Mouse (Mus musculus): ENCODE results near the gene Dlg1.
A peak's percentile ranks its signal among the peaks of the same experiment; 100 is the strongest.

The Dlg1 gene

DNA sequence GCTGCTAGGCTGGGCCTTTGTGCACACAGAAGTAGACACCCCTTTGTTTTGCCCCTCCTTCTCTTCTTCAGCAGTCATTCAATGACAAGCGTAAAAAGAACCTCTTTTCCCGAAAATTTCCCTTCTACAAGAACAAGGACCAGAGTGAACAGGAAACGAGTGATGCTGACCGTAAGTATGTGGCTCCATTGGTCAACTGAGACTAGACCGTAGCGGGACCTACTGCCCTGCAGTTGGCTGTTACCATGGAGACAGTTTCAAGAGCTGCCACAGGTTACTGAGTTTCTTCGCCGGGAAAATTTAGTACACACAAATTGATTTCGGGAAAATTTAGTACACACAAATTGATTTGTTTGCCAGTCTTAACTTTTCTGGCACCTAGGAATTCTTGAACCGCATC is 183.5 kb downstream of the Dlg1 start:
- DNase-seq (ENCODE audit: low spot score): peak; percentile 53

DNA sequence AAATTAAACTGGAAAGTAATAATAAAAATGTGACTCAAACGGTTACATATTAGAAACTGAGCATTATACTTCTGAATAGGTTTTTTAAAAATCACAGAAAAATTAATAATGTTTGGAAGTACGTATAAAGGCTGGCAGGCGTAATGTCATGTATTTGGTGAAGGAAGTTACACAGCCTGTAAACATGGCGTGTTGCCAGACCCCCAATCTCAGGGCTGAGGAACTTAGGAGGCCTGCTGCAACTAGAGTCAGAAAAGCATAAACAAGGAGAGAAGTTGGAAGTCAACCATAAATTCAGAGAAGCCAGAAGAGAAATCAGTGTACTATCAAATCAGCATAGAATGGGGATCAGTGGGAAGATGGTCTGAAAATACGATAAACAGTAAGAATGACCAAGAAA is 200.7 kb downstream of the Dlg1 start:
- no peak for DNase-seq (ENCODE audit: low spot score)

DNA sequence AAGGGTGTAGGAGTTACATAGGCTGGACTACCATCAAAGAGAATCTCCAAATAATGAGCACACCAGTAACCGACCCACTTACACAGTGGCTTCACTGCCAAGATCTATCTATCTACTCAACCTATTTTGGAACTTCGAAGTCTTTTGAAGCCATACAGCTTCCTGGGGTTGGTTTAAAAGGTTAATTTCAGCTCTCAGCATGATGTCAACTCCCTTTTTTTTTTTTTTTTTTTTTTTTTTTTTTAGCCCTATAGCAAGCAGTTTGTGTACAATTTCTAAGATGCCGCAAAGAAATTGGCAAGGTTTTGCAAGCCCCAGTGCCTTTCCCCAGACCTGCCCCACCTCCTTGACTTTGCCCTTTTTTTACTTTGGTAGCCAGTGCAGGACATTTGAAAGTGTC is 202.0 kb downstream of the Dlg1 start:
- DNase-seq (ENCODE audit: low spot score): no peak

DNA sequence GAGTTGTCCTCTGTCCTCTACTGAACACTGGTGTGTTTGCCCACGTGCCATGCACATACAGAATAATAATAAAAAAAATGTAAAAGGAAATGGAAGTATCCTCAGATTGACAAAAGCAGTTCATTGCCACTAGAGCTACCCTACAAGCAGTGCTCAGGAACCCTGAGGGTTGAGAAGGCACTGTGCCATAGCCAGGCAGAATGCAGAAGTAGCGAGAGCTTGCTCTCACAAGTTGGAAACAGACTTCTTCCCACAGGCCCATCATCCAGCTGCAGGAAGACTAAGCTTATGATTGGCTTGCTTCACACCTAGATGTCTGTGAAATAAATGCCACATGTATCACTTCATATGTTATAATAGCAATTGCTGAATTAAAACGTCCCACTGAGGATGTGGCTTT is 203.7 kb downstream of the Dlg1 start:
- DNase-seq (ENCODE audit: low spot score): no peak

DNA sequence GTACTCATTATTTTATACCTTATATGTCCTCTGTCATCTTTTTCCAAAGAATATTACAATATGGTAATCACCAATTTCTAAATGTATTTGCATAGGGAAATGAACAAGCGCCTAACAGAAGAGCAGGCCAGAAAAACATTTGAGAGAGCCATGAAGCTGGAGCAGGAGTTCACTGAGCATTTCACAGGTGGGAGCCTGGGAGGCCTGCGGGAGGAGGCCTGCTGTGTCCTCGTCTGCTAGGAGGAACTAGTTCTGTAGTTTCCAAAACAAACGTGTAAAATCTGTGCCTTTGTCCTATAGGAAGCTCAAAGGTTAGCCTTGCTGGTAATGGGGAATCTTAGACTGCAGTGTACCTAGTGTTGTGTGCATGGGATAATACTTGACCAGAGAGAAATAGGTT is 204.5 kb downstream of the Dlg1 start:
- no peak for DNase-seq (ENCODE audit: low spot score)

DNA sequence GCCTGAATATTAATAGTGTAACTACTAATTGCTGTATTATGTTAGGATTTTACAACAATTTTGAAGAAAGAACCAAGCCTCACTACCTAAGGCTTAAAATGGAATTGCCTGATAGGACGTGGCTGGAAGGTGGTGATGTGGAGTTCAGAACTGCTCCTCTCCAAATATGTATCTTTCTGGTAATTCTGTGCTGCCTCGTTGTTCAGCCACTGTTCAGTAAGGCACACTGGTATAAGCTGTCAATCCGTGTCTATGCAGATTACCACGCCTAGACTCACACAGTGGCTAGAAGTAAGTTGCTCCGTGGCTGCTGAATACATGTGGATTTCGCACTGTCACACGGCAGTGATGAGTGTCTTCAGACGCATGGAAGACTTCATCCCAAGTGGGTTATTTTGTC is 210.5 kb downstream of the Dlg1 start:
- DNase-seq (ENCODE audit: low spot score): no peak

DNA sequence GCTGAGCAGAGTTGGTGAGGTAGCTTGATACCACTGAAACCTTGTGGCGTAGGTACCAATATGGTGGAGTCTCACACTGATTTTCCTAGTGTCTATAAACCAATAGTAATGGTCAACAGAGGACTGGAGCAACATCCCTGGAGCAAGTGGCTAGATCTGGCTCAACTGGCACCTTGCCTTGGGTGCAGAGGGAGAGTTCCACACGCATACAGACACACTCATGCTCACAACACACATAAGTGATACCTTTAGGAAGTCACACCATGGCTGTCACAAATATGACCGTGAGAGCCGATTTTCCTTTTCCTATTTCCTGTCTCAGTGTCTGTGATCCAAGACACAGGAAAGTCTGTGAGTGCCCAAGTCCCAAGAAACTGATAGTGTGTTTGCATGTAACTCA is 212.1 kb downstream of the Dlg1 start:
- DNase-seq (ENCODE audit: low spot score): no peak

DNA sequence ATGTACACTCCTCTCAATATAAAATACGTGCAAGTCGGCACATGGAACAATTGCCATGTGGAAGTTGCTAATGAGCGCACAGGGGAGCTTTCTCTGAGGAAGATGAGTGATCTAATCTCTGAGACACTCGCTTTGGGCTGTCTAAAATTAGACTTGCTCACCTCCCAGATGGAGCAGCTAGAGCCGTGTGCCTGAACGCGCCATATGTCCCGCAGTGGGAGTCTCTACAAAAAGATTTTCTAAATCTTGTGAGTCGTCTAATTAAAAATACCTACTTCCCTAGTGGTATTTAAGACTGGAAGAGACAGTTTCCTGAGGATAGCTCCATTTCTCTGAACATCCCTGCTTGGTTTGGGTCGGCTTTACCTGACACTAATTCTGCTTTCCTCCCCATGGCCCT is 213.1 kb downstream of the Dlg1 start:
- no peak for DNase-seq (ENCODE audit: low spot score)

DNA sequence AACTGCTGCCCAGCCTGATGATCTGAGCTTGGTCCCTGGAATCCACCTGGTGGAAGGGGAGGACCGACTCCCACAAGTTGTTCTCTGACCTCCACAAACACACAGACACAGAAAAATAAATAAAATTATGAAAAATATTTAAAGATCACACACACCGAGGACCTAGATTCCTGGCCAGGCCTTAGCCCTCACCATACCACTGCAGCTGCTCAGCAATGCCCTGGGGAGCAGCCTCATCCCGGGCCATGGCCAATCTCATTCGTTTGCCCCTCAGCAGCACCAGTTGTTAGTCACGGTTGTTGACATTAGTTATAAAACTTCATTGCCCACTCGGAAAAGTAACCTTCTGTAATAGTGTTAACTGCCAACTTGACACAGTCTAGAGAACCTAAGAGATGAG is 214.8 kb downstream of the Dlg1 start:
- no peak for DNase-seq (ENCODE audit: low spot score)

DNA sequence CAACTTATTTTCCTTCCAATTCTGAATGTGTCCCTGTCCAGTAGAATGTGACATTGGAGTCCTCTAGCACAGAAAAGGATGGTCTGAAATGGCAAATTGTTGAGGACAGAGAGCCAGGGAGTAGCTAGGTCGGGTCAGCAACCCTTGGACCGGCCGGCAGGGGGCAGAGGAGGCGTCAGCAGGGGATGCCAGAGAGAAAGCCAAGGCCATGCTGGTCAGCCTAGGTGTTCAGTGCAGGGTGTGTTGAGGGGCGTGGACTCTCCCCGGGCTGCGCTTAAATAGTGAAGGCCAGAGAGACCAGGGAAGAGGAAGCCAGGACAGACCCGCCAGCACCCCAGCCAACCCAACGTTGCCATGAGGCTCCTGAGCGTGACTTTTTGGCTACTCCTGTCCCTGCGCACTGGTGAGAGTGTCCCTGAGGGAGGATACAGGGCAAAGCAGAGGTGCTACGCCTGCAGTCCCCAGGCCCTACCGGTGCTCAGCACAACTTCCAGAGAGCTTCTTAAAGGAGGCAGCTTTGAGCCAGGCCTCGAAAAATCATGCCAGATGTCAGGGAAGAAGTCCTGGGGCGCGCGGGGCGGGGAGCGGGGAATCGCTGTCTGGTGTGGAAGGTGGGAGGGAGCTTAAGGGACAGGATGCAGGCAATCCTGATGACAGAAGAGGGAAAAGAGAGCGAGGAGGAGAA is 215.5 kb downstream of the Dlg1 start, which contains the start of gene Meltf:
Meltf (plus strand) TSS at position 238 of the 685 bp plus-strand sequence.
- DNase-seq (ENCODE audit: low spot score): peak; percentile 84

DNA sequence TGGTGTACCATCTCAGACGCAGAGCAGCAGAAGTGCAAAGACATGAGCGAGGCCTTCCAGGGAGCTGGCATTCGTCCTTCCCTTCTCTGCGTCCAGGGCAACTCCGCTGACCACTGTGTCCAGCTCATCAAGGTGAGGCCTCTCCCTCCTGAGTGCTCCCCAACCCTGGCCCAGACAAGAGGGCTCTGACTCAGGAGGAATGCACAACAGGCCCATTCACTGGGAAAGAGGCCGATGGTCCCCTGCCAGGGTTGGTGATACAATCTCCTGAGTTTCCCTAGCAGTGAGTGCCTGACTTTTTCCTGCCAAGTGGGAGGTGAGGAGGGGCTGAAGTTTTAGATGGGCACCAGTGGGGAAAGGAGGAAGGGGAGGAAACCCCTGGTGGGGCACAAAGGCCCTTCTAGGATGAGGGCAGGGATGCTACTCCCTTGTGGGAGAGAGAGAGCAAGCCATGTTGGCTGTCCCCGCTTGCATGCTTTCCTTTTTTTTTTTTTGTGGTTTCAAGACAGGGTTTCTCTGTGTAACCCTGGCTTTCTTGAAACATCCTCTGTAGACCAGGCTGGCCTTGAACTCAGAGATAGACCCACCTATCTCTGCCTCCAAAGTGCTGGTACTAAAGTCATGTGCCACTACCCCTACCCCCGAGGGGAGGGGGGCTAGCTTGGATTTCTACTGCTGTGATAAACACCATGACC is 217.1 kb downstream of the Dlg1 start:
- no peak for DNase-seq (ENCODE audit: low spot score)

DNA sequence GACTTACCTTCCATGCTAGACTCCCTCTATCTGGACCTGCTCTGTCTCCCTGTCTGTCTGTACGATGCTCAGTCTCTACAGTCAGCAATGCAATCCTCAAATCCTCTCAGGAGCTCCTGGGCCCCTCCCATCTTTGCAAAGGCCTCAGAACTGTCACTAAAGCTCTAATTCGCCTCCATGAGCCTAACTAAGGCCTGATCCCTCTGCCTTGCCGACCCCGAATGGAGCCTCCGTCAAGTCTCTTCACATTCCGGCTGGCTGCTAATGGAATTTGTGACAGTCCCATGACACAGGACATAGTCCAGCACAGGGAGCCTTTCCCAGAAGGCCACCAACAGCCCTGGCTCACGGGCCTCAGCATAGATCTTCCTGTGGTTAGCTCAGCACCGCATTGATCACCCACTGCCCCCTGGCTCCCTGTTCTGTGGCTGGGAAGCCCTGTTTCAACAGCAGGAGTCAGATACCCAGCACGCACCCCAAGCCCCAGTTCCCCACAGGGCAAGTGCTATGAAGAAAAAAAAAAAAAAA is 219.2 kb downstream of the Dlg1 start:
- no peak for DNase-seq (ENCODE audit: low spot score)

DNA sequence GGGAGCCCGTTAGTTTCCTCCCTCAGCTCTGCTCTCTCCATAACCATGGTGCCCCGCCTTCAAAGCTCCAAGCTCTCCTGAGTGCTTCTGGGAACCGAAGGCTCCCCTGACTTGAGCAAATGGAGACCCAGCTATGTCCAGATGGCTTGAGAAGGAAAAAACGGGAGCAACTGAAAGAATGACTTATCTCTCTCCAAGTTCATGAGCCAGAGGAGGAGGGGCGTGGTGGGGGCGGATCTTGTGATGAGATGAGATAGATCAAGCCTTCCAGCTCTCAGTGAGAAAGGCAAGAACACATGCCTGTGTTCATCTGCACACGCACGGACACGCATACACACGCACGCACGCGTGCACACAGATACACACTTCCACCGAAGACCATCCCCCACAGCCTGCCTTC is 220.1 kb downstream of the Dlg1 start:
- DNase-seq (ENCODE audit: low spot score): no peak

DNA sequence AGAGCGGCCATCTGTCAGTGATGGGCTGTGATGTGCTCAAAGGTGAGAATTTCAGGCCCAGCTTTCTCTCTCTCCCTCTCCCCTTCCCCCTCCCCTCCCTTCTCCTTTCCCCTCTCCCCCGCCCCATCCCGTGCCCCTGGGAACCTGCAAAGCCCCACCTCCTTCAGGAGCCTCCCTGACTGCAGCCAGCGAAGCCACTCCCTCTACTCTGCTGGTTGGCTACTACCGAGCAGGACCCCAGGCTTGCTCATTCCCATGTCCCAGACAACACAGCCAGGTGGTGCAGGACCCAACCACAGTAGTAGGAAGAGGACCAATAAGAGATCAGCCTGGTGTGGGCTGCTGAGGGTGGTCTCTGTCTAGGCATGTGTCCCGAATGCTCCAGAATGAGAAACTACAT is 220.7 kb downstream of the Dlg1 start:
- DNase-seq (ENCODE audit: low spot score): peak; percentile 54

DNA sequence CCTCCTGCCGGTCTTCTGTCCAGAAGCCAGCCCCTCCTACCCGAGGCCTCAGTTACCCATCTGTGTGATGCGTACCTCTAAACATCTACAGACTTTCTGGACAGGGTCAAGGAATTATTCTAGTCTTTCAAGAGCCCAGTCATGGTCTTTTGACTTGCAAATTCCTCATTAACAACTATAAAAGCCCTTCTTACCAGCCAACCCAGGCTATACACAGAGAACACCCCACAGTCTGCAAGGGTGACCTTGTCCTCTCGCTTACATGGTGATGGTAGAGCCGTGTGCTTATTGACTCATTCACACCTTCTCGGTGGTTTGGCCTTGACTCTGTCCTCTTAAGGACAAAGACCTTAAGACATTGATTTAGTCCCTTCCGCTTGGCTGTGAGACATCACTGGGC is 227.7 kb downstream of the Dlg1 start:
- no peak for DNase-seq (ENCODE audit: low spot score)

DNA sequence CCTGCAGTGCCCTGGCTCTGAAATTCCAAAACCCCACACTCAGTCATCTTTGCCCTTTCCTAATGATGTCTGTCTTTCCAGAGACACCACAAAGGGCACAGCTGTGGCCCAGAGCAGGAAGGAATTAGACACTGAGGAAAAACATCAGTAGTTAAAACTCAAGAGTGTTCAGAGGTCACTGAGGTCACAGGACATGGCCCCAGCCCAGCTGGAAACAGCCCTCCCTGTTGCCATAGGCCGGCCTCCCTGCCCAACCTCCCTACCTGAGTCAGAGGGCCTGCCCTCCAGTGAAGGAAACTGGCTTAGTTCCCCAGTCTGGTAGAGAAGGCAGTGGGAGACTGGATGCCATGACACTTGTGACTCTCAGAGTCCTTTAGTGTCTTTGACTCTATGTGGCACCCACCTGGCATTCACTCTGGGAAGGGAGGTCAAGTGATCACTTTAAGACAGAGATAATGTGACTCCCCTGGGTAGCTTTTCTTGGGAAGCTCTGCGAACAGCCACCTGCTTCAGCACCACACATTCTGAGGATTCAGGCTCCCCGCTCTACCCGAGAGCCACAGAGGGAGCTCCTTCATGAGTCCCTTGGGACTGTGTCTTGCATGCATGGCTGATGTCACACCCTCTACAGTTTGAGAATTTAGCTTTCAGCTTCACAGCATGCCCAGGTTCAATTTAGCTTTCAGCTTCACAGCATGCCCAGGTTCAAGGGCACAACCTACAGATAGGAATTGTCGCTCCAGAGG is 230.3 kb downstream of the Dlg1 start:
- peak; percentile 79 for DNase-seq (ENCODE audit: low spot score)

DNA sequence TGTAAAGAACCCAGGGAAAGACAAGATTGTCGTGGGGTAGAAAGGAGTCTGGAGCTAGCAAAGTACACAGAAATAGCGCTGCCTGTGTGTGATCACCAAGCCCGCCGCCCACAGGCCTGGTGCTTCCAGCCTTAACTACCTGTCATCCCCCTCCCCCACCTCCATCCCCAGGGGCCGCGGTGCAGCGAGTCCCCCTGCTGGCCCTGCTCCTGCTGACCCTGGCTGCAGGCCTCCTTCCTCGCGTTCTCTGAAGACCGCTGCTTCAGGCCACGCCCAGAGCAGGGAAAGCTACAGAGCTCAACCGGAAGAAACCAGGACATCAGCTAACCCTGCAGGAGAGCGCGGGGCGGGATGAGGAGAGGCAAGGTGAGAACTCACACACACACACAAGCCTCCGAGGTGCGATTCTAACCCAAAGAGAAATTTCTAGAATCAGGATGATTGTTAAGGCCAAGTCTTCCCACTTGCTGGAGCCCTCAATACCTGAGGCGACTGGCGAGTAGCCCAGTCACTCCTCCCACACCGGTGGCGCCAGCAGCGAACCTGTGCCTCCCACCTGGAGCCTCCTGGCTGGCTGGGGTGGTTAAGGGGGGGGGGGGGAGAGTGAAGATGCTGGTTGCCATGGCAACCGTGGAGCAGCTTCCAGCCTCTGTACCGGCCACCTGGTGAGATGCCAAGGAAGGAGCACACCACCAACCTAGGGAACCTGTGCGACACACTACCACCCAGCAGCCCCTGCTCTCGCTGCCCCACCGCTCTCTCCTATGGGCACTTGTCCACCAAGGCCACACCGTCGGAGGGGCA is 233.9 kb downstream of the Dlg1 start:
- DNase-seq (ENCODE audit: low spot score): peak; percentile 87

DNA sequence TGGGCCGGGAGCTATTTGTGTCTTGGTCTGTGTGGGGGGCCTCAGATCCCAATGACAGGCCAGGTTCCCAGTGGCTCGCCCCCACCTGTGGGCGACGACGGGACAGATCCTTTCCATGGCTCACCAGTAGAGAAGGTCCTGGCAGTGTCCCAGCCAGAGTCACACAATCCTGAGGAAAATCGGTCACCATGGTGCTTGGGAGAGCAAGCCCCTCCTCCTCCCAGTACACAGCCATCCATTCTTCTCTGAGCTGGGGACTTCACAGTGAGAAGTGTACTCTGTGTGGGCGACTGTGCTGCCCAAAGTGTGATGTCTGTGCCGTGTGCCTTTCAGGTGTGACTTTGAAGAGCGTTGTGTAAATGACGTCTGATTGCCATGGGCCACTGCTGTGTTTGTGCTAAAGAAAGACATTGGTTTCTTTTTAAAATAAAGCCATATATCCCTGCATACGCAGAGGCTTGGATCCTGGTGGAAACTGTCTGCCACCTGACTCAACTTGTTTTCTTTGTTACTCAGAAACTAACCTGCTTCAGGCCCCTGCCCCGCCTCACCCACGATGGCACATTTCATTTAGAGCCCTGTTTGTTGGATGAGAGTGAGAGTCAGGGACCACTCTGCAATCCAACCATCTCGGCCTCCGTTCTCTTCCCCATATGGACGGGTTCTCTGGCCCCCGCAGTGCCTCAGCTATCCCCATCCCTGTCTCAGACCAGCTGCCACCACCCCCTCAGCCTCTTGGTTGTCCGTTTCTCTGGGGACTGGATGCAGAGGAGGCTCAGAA is 235.5 kb downstream of the Dlg1 start:
- DNase-seq (ENCODE audit: low spot score): no peak

DNA sequence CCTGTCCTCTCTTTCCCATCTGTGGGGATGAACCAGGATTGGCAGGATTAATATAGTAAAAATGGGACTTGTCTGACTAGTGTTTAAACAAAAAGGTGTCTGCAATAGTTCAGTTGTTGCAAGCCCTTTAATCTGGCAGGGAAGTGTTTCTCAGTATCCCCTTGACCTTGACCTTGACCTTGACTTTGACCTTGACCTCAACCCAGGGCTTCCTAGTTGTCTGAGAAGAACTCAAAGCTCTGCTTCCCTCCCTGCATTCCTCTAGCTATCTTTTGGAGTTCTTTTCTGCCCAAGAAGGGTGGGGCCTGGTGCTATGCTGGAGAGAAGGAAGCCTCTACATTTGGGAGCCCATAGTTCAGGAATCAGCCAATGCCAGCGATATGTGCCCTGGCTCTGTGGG is 238.6 kb downstream of the Dlg1 start:
- no peak for DNase-seq (ENCODE audit: low spot score)

DNA sequence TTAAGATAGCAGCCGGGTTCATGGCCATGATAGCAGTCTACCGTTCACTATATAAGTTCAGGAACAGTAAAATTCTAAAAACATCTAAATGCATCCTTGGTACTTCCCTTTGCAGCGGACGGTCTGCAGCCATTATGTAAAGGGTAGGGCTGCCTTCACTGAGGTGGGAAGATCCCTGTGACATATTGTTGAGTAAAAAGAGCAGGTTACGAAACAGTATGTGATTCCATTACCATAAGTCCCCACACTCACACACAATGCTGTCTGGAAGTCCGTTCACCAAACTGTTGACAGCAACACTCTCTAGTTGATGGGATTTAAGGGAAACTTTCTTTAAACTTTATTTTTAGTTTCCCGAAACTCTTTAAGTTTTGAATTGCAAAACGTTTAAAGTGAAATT is 240.0 kb downstream of the Dlg1 start:
- DNase-seq (ENCODE audit: low spot score): no peak

DNA sequence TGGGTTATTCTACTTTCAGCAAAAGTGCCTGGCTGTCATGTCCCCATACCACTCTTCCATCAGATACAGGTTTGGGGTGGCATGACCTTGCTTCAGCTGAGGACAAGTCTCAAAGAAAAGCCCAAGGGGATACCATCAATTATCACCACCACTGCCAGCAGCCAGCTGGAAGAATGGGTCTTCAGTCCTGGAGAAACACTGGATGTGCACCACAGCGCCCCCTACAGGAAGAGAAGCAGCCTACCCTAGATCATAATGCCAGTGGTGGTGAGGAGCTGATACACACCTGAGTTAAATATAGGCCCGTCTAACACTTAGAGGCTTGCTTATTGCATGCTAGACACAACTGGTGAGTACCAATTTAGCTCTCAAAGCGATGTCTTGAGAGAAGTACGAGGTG is 242.1 kb downstream of the Dlg1 start:
- DNase-seq (ENCODE audit: low spot score): no peak
